Mouse (Mus musculus) brain, embryonic 14.5 days (tissue): ENCODE measurements at regions not wholly inside any gene's neighbourhood (a gene's known extent, or its start where the extent isn't known, plus 50 kb on each side); places are given as distances from the start of the nearest gene placed in this dataset.

Experiments used
- CTCF ChIP-seq: fragments of 200-500 bp; IDR thresholded peaks from 2 replicates; pipeline ENCODE4 v1.5.1; 2012; ENCODE audit warnings: inconsistent platforms, mild to moderate bottlenecking, moderate library complexity, borderline replicate concordance; ENCODE audit not compliant: insufficient read depth, insufficient read length; ENCODE audit errors: extremely low read depth
- POLR2A ChIP-seq: fragments of 200-500 bp; IDR thresholded peaks from 2 replicates; pipeline ENCODE4 v1.6.1; 2012; ENCODE audit warnings: mild to moderate bottlenecking, inconsistent platforms, borderline replicate concordance; ENCODE audit not compliant: poor library complexity, insufficient read depth, insufficient read length, severe bottlenecking; ENCODE audit errors: extremely low read depth

- TF ChIP-seq CTCF (no peak), POLR2A (no peak)
Observed at GRCm38 (mm10) chr11:114335950-114336838, 269.3 kb upstream of the Sdk2 start.
